Mouse (Mus musculus) neural tube, embryonic 14.5 days (tissue): ENCODE measurements around the gene Msl1. TPM values are rescaled to one million over a fixed set of nuclear protein-coding genes. Genes with fewer than 3 reads are reported as not detected.
A peak's percentile ranks its signal among the peaks of the same experiment; 100 is the strongest.

Experiments used
- ATAC-seq: fragments of 200-750 bp; cut with Nextera tagmentation; 2 replicates; pipeline ENCODE4 v1.8.0; 2017; ENCODE audit warnings: low read depth, mild to moderate bottlenecking, moderate TSS enrichment, moderate library complexity
- H3K27ac ChIP-seq: fragments of 300-500 bp; sonication (generic); 2 replicates; pipeline ENCODE4 v1.5.1; 2014; ENCODE audit warnings: low read depth, mild to moderate bottlenecking, control low read depth, low read length, moderate library complexity, mixed read lengths
- H3K27me3 ChIP-seq: fragments of 300-500 bp; sonication (generic); 2 replicates; pipeline ENCODE4 v1.6.1; 2014; ENCODE audit warnings: low read length; ENCODE audit not compliant: control insufficient read depth, insufficient read depth
- H3K36me3 ChIP-seq: fragments of 300-500 bp; sonication (generic); 2 replicates; pipeline ENCODE4 v1.6.1; 2014; ENCODE audit warnings: low read length, mixed read lengths; ENCODE audit not compliant: control insufficient read depth, insufficient read depth
- H3K4me1 ChIP-seq: fragments of 300-500 bp; sonication (generic); 2 replicates; pipeline ENCODE4 v1.6.1; 2014; ENCODE audit warnings: low read length; ENCODE audit not compliant: control insufficient read depth, insufficient read depth
- H3K4me2 ChIP-seq: fragments of 300-500 bp; sonication (generic); 2 replicates; pipeline ENCODE4 v1.6.1; 2014; ENCODE audit warnings: mild to moderate bottlenecking, low read depth, low read length, control low read depth
- H3K4me3 ChIP-seq: fragments of 300-500 bp; sonication (generic); 2 replicates; pipeline ENCODE4 v1.5.1; 2014; ENCODE audit warnings: low read depth, low read length, control low read depth, mixed read lengths
- H3K9ac ChIP-seq: fragments of 300-500 bp; sonication (generic); replicated peaks from 2 replicates; pipeline ENCODE4 v1.6.1; 2014; ENCODE audit warnings: low read depth, mild to moderate bottlenecking, control low read depth, low read length, mixed read lengths
- H3K9me3 ChIP-seq: fragments of 300-500 bp; sonication (generic); 2 replicates; pipeline ENCODE4 v1.6.1; 2016; ENCODE audit warnings: low read length; ENCODE audit not compliant: control insufficient read depth
- WGBS: fragments of 180-500 bp; shearing (Covaris S2); extraction: QIAGEN DNeasy Blood & Tissue Kit; methylation state at CpG from one replicate; pipeline ENCODE4 v1.1.7; 2014; 5-methylcytosine and 5-hydroxymethylcytosine counted together
- polyA plus RNA-seq: library from polyadenylated mRNA; unstranded; fragments of >200 nt; fragmentation: Nextera tagmentation; extraction: Ambion mirVana; gene quantifications from 2 replicates; pipeline ENCODE4 v1.2.1, GENCODE M21; 2014

The Msl1 gene
- polyA plus RNA-seq, 1 experiment from 2014 or later, result 24.2 TPM

DNA sequence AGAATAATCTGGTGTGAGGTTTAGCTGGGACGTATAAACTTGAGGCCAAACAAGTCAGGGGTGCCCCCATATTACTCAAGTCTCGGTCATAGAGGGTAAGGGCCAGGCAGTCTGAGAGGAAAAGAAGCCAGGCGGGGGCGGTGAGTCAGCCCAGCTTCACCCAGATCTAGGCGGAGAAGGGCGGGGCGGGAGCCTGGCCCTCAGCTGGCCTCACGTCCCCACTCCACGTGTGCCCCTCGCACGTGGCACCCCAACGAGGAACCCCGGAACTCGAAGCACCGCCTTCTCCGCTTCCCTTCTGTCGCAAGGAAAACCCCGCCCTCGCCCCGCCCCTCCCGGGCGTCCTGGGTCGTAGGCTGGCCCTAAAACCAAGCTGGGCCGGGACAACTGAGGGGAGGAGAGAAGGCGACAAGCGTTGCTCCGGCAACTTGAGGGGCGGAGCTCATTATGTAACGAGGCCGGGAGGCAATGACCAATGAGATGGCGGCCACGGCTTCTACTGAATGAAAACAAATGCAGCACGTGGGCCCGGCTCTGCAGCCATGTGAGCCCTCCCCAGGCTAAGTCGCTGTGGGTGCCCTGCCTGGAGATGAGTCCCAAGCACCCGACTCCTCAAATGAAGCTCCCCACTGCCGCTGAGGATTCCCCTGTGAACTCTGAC lies 21.6 kb upstream of the Msl1 start:
- H3K27ac ChIP-seq, result no peak overlapping the region
- peak overlapping the region; percentile 84 for H3K4me2 ChIP-seq
- peak overlapping the region; percentile 39 for H3K4me3 ChIP-seq
- peaks cover 20% of the 10 kb centered on the region; the same call in 1 of the 2 replicates for H3K36me3 ChIP-seq
- peaks cover 37% of the 10 kb centered on the region for H3K4me1 ChIP-seq
- peak; percentile 67 for ATAC-seq
- no peaks in the 10 kb centered on the region for H3K9me3 ChIP-seq
- WGBS, result 1% methylated on average over 37 of the region's 37 CpGs
- H3K9ac ChIP-seq, result peak overlapping the region; percentile 25; the same call in 1 of the 2 replicates
- no peaks in the 10 kb centered on the region for H3K27me3 ChIP-seq

DNA sequence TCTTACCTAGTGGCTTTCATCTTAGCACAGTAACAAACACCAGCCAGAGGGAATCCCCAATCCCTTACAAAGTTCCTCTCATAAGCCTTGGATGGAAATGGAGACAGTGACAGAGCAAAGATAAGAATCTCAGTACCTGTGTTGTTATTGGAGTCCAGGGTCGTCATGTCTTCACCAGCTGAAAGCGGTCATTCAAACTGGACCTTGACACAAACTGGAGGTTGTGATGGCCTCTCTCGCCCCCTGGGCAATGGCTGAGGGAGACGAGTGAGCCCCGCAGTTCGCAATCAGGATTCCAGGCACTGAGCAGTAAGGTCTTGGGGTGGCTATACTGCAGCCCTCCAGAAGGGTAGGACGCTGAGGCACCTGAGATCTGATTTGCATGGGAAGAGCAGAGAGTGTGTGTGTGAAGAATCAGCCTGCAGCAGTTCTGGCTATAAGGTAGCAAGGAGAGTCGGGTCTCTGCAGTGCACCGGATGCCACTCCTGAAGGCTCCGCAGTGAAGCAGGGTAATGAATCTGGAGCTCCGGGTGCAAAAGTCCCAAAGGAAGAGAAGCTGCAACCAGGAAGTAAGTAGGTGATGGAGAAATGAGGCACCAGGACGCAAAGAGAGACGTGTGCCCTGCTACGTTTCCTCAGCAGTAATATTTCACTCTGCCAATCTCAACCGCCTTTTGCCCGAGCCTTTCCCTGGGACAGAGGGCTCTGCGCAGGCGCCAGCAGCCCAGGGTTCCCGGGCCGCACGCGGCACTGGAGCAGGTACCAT lies 20.6 kb upstream of the Msl1 start, which contains the start of gene Nr1d1:
Gene Nr1d1, minus strand, starts transcription at position 752 of the 766 bp plus-strand sequence.
- under 1% methylated on average over 22 of the region's 22 CpGs for WGBS
- H3K27ac ChIP-seq, result peak within 1 kb of the TSS; percentile 64
- H3K36me3 ChIP-seq, result peaks cover 10% of the 10 kb centered on the region; the same call in 1 of the 2 replicates
- H3K9me3 ChIP-seq, result no peaks in the 10 kb centered on the region
- peak within 1 kb of the TSS; percentile 84 for H3K4me2 ChIP-seq
- peak; percentile 32 for ATAC-seq
- peak within 1 kb of the TSS; percentile 51 for H3K9ac ChIP-seq
- H3K4me3 ChIP-seq, result peak within 1 kb of the TSS; percentile 39
- H3K4me1 ChIP-seq, result peaks cover 34% of the 10 kb centered on the region
- H3K27me3 ChIP-seq, result no peaks in the 10 kb centered on the region

DNA sequence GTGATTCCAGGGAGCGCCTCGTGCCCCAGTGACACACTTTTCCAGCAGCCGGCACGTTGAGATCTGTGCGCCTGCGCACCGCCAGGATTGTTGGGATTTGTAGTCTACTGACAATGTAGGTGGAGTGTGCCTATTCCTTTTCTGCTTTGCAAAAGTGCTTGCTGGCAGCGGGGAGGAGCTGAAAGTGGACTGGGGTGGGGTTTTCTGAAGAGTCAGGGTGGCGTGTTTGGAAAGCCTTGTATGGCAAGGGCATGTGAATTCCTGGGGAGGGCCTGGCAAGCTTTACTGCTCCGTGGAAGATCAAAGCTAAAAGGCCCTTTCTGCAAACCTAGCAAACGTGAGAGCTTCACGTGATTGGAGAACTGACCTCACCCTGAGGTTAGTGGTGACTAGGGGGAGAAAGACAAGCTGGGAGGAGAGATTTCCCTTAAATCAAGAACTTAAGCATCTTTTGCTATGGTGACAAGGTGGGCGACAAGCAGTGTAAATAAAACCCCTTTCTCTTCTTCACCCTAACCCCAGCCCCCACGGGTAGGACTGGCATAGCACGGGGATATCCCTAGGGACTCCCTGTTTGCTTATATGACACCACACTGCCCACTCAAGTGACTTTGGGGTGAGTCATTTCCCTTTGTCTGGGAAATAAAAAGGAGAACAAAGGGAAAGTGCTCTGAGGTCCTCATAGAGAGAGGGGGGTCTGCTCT lies 19.8 kb upstream of the Msl1 start:
- Histone ChIP-seq H3K9me3 (no peaks in the 10 kb centered on the region), H3K36me3 (peaks cover 4% of the 10 kb centered on the region; the same call in 1 of the 2 replicates), H3K27ac (peak overlapping the region; percentile 64), H3K4me2 (peak overlapping the region; percentile 84), H3K27me3 (no peaks in the 10 kb centered on the region), H3K4me1 (peaks cover 34% of the 10 kb centered on the region), H3K9ac (peak overlapping the region; percentile 37; the same call in 1 of the 2 replicates), H3K4me3 (peak overlapping the region; percentile 39)
- 4% methylated on average over 15 of the region's 15 CpGs for WGBS
- peak; percentile 87 for ATAC-seq

DNA sequence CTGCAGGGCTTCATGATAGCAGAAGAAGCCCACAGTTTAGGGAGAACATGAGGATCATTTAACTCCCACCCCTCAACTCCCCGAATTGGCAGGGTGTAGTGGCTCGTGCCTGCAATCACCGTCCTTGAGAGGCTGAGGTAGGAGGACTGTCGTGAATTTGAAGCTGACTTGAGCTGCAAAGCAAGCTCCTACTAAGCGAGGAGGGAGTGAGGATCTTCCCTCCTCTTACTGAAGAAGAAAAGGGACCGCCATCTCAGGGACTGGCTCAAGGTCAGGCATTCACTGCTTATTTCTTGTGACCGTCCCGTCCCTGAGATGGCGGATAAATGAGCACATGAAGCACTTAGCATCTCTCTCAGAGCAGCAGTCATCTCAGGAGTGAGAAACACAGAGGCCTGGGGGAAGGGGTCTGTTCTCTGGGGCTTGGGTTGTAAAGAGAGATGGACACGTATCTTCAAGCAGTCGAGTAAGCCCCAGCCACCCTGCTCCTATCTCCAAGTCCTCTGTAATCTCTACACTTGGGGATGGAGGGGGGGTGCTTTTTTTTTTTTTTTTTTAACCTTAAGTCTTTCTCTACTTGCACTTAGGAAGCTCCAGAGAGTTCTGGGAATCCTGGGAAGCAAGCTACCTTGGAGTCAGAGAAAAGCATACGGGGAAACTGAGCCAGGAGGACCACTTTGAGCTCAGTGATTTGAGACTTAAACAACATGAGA lies 19.1 kb upstream of the Msl1 start:
- WGBS, result 36% methylated on average over 12 of the region's 12 CpGs
- Histone ChIP-seq H3K27ac (peak overlapping the region; percentile 64), H3K9me3 (no peaks in the 10 kb centered on the region), H3K4me1 (peaks cover 34% of the 10 kb centered on the region), H3K4me2 (peak overlapping the region; percentile 84), H3K36me3 (peaks cover 3% of the 10 kb centered on the region; the same call in 1 of the 2 replicates), H3K27me3 (no peaks in the 10 kb centered on the region), H3K9ac (peak overlapping the region; percentile 8; the same call in 1 of the 2 replicates), H3K4me3 (no peak overlapping the region)
- no peak for ATAC-seq

DNA sequence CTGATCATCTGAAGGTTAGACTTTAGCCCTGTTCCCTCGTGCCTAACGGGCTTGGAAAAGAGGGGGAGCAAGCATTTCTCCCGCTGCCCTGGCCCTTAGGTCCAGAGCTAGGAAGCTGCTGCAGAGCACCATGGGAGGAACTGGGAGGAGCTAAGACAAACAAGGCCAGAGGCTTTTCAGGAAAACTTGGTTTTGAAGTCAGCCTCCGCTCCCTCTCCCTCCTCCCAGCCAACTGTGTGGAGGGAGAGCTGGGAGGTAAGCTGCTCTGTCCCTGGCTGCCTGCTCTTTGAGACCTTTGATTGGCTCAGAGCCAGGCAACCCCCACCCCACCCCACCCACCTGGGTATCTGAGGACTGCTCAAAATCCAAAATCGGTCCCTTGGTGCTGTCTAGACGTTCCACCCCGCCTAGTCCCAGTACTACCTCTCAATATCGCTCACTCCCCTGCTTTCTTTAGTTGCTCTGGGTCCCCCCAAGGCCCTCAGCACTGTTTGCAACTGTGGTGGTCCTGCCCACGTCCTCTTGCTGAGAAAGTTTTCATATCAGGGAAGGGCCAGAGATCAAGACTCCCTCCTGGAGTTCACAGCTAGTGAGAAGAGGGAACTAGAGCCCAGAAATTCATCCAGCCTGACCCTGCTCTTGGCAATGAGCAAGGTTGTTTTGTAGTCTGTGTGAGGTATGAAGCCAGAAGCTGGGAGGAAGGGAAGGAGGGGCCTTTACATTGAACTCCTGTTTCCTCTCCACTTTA lies 18.3 kb upstream of the Msl1 start:
- Histone ChIP-seq H3K27me3 (no peaks in the 10 kb centered on the region), H3K9ac (0 out of 2 replicates have a peak overlapping the region, but pooled peaks have one; percentile 8), H3K4me2 (no peak overlapping the region), H3K9me3 (no peaks in the 10 kb centered on the region), H3K4me3 (no peak overlapping the region), H3K4me1 (peaks cover 40% of the 10 kb centered on the region), H3K27ac (no peak overlapping the region; the same call in 1 of the 2 replicates), H3K36me3 (no peaks in the 10 kb centered on the region)
- 17% methylated on average over 9 of the region's 9 CpGs for WGBS
- ATAC-seq, result no peak

DNA sequence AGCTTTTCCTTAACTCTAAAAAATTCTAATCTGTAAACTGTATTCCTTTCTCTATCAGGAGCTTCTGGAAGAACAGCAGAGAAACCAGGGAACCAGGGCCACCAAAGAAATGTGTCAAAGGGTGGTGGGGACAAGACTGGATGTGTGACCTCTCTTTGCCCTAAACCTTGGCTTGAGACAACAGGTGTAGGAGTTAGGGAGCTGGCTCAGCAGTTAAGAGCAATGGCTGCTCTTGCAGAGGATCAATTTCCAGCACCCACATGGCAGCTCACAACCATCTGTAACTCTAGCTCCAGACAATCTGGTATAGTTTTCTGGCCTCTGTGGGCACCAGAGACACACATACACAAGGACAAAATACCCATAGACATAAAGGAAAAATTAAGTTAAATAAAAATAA lies 17.4 kb upstream of the Msl1 start:
- H3K27me3 ChIP-seq, result no peaks in the 10 kb centered on the region
- no peak overlapping the region for H3K4me2 ChIP-seq
- no peaks in the 10 kb centered on the region for H3K9me3 ChIP-seq
- H3K27ac ChIP-seq, result 0 out of 2 replicates have a peak overlapping the region, but pooled peaks have one; percentile 22
- no peaks in the 10 kb centered on the region for H3K36me3 ChIP-seq
- H3K4me3 ChIP-seq, result no peak overlapping the region
- peaks cover 43% of the 10 kb centered on the region for H3K4me1 ChIP-seq
- H3K9ac ChIP-seq, result no peak overlapping the region
- ATAC-seq, result no peak

DNA sequence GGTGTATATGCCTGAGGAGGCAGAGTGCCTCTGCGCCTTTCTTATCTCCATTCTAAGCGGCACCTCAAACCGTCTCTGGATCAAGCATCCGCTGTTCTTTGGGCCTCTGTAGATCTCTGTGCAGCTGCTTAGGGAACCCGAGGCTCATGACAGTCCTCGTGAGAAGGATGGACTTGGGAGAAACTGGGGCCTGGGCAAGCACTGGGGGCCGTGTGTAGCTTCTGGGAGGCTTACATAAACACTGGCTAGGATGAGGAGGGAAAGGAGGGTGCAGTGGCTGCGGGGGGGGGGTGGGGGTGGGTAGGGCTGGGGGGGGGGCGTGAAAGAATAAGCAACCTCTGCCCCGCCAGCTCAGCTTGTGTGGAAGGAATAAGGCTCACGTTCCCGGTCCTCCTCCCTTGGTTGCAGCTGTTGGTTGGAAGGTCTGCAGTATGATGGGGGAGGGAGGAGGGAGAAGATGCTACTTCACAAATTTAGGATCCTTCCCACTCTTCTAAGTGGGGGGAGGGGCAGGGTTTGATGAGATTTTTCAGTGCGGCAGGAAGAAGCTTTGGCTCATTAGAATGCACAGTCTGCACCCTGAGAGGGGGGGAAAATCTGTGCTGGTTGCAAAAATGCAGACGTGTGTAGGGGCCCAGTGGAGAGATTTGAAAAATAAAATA lies 13.3 kb upstream of the Msl1 start:
- H3K27ac ChIP-seq, result peak overlapping the region; percentile 83
- no peak for ATAC-seq
- no peaks in the 10 kb centered on the region for H3K9me3 ChIP-seq
- H3K4me1 ChIP-seq, result peaks cover 34% of the 10 kb centered on the region; the same call in 1 of the 2 replicates
- 16% methylated on average over 13 of the region's 14 CpGs for WGBS
- no peak overlapping the region for H3K4me3 ChIP-seq
- H3K9ac ChIP-seq, result no peak overlapping the region
- H3K36me3 ChIP-seq, result no peaks in the 10 kb centered on the region; the same call in 1 of the 2 replicates
- no peaks in the 10 kb centered on the region for H3K27me3 ChIP-seq
- H3K4me2 ChIP-seq, result peak overlapping the region; percentile 39; the same call in 1 of the 2 replicates
